Mouse (Mus musculus): ENCODE measurements around the gene Gm14862.

DNA sequence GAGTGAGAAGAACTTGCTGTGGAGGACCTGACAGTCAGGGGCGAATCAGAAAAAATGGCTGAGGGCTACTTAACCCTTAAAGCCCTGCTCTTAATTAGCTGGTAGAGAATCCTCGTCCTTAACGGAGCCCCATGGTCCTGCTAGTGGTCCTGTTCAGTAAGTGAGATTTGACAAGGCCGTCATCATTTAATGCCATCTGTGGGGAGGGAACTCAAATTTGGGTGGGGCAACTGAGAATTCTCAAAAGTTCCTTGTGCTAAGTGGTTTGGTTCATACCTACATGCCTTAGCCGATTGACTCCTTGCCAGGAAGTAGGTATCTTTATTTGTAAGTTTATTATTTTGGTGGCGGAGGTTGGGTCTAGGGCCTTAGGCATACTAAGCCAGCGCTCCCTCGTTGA, 17.6 kb upstream of the Gm14862 start:
- no peak for TF ChIP-seq CTCF (IDR thresholded peaks at IDR 0.05; ENCODE audit: insufficient read depth, low read depth, low read length)
- TF ChIP-seq POLR2A (IDR thresholded peaks at IDR 0.05; ENCODE audit: insufficient read depth, low read depth, low read length) = no peak

All from olfactory bulb, adult 2 months (tissue).